Mouse (Mus musculus) WW6 (cell line): ENCODE results near the gene Drp2.
A peak's percentile ranks its signal among the peaks of the same experiment; 100 is the strongest.

Experiments
- DNase-seq: peaks from one replicate; pipeline ENCODE4 v3.0.0-alpha.2; 2013; ENCODE audit warnings: low read depth, low spot score

Drp2 gene

GRCm38 (mm10) chrX:134403863-134404583, at the start of gene Drp2:
Gene Drp2, plus strand, starts transcription at chrX:134404551.
- no peak for DNase-seq

DNA sequence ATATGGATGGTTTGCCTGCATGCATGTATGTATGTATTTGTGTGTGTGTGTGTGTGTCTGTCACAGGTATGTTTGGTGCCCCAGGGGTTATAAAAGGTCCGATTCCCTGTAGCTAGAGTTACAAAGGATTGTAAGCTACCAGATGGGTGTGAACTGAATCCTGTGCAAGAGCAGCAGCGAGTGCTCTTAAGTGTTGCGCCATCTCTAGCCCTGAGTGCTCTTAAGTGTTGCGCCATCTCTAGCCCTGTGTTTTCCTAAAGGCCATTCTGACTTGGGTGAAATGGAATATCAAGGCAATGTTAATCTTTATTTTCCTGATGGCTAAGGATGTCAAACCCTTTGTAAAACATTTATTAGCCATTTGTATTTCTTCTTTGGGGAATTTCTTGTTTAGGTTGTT, 45.0 kb upstream of the Drp2 start:
- DNase-seq = no peak

DNA sequence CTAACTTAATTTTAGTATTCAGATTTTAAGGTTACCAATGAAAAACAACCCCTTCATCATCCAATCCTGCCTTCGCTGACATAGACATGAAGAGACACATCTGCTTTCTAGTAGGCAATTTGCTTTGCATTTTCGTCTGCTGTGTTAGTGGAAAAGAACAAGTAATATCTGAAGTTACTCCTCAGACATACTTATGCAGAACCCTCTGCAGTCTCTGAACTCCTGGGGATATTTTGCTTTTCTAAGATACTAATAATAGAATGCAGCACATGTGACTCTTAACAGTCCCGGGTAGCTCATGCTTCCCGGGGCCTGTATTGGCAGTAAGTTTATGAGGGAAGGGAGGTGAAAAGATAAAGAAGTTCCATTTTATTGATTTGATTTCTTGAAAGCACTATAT, 42.2 kb upstream of the Drp2 start:
- no peak for DNase-seq

GRCm38 (mm10) chrX:134365421-134365820, 38.9 kb upstream of the Drp2 start:
- DNase-seq = no peak

GRCm38 (mm10) chrX:134366547-134366946, 37.8 kb upstream of the Drp2 start:
- DNase-seq = no peak

GRCm38 (mm10) chrX:134371279-134371678, 33.1 kb upstream of the Drp2 start:
- DNase-seq = no peak

- no peak for DNase-seq
These were observed 30.2 kb upstream of the Drp2 start for GRCm38 (mm10) chrX:134374190-134374589.

DNA sequence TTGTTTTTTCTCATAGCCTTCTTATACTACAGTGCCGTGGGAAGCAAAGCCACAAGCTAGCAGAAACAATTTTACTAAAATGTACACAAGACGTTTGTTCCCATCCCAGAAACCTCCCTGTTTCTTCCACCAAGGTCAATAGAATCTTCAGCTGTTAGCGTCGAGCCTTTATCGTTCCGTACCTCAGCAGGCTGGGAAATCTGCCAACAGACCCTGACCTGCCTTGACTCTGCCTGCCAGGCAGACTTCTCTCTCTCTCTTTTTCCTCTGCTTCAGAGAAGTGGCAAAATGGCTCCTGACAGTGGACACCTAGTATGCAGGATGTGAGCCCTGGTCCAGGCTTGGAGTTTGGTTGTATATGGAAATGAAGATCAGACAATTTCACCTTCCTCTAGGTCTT, 19.5 kb upstream of the Drp2 start:
- no peak for DNase-seq

DNA sequence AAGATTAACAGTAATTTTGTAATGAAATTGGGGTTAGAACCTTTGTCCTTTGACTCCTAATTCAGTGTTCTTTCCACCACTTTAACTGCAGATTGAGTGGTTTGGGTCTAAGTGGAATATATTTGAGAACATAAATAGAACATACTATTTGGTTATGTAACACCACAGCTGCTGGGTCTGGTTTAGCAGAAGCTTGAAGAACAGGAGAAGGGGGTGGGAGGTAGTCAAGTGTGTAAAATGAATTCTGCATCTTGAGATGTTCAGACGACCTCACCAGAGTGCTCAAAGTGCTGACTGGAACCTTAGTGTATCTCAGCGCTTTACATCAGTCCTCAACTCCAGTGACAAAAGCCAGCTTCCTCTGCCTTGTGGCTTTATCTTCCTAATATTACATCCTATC, 5.4 kb upstream of the Drp2 start:
- DNase-seq = no peak

- no peak for DNase-seq
These were observed 219 bp downstream of the Drp2 start for GRCm38 (mm10) chrX:134404584-134404955.

- no peak for DNase-seq
These were observed 5.1 kb downstream of the Drp2 start for GRCm38 (mm10) chrX:134409354-134409900.

- no peak for DNase-seq
These were observed 7.7 kb downstream of the Drp2 start for GRCm38 (mm10) chrX:134412096-134412495.

DNA sequence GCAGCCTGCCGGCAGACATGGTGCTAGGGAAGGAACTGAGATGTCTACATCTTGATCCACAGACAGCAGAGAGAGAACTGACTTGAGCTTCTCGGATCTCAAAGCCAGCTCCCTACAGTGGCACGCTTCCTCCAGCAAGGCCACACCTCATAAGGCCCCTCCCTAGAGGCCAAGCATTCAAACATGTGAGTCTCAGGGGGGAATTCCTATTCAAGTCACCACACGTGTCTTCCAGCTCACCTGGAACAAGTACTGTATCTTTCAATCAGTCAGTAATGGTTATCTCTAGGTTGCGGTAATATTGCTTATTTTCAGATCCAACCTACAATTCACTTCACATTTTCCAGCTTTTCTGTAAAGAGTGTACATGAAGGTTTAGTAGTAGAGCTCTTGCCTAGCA, 15.7 kb downstream of the Drp2 start:
- no peak for DNase-seq

- no peak for DNase-seq
These were observed 19.9 kb downstream of the Drp2 start for GRCm38 (mm10) chrX:134424263-134424662.

GRCm38 (mm10) chrX:134425798-134426197, 21.4 kb downstream of the Drp2 start:
- DNase-seq = no peak

GRCm38 (mm10) chrX:134426819-134427218, 22.5 kb downstream of the Drp2 start:
- no peak for DNase-seq

GRCm38 (mm10) chrX:134427307-134427706, 23.0 kb downstream of the Drp2 start:
- no peak for DNase-seq

- peak; percentile 22 for DNase-seq
These were observed 70.8 kb downstream of the Drp2 start for GRCm38 (mm10) chrX:134474988-134475710.

DNA sequence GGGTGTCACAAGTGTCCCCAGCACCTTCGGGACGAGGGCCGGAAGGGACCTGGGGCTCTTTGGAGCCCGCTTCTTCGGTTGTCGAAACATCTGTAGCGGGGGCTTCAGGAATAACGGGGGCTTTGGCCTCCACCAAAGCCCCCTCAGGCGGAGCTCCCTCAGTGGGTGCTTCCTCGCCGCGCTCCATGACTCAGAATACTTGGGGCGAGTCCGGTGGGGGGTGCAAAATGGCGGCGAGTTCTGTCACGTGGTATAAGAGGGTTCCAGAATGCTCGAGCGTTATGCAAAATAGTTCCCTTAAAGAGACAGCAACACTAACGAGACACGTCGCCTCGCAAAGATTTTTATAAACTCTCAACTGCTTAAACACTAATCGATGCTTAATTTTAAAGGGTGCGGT, 71.9 kb downstream of the Drp2 start, which contains the start of gene Taf7l:
Gene Taf7l (minus strand): TSS at position 201 of the 400 bp plus-strand sequence.
- no peak for DNase-seq

DNA sequence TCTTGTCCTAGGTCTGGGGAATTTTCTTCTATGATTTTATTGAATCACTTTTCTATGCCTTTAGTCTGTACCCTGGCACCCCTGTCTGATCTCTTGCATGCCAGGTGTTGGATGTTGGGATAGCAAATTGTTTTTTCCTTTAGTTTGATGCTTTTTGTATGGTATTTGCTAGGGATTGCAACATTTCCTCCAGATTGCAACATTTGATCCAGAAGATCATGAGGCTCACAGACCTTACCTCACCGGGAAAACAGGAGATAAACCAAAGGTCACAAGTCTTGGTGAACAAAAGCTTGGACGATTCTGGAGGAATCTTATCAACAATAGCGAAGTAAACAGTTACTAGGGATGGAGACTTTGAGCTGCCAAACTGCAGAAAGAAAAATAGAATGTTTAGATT, 77.4 kb downstream of the Drp2 start:
- DNase-seq = no peak

- no peak for DNase-seq
These were observed 96.3 kb downstream of the Drp2 start for GRCm38 (mm10) chrX:134500651-134501050.
